Mouse (Mus musculus) midbrain, embryonic 16.5 days (tissue): ENCODE data around the gene Zfp987. TPM values are rescaled to one million over a fixed set of nuclear protein-coding genes. Genes with fewer than 3 reads are reported as not detected.
"Not testable (repeated sequence)": the region's sequence is repeated elsewhere in the genome, so short reads cannot be mapped to it uniquely, and the experiment has no call there.

ENCODE experiments used
- ATAC-seq: fragments of 200-750 bp; cut with Nextera tagmentation; 2 replicates; pipeline ENCODE4 v1.8.0; 2017; ENCODE audit warnings: moderate TSS enrichment
- H3K27ac ChIP-seq: fragments of 300-500 bp; sonication (generic); 2 replicates; pipeline ENCODE4 v1.5.1; 2014; ENCODE audit warnings: mild to moderate bottlenecking, low read length, mixed read lengths
- H3K27me3 ChIP-seq: fragments of 300-500 bp; sonication (generic); 2 replicates; pipeline ENCODE4 v1.6.1; 2014; ENCODE audit warnings: low read depth, low read length, mixed read lengths; ENCODE audit not compliant: control insufficient read depth, insufficient read depth
- H3K36me3 ChIP-seq: fragments of 300-500 bp; sonication (generic); 2 replicates; pipeline ENCODE4 v1.6.1; 2014; ENCODE audit warnings: mild to moderate bottlenecking, low read length, moderate library complexity, mixed read lengths; ENCODE audit not compliant: control insufficient read depth, insufficient read depth
- H3K4me1 ChIP-seq: fragments of 300-500 bp; sonication (generic); 2 replicates; pipeline ENCODE4 v1.6.1; 2014; ENCODE audit warnings: mild to moderate bottlenecking, low read length, mixed read lengths; ENCODE audit not compliant: control insufficient read depth, insufficient read depth
- H3K4me2 ChIP-seq: fragments of 300-500 bp; sonication (generic); 2 replicates; pipeline ENCODE4 v1.6.1; 2014; ENCODE audit warnings: mild to moderate bottlenecking, low read length, mixed read lengths
- H3K4me3 ChIP-seq: fragments of 300-500 bp; sonication (generic); 2 replicates; pipeline ENCODE4 v1.5.1; 2014; ENCODE audit warnings: low read depth, mild to moderate bottlenecking, low read length, moderate library complexity, mixed read lengths
- H3K9ac ChIP-seq: fragments of 300-500 bp; sonication (generic); 2 replicates; pipeline ENCODE4 v1.6.1; 2014; ENCODE audit warnings: low read depth, low read length, mixed read lengths
- H3K9me3 ChIP-seq: fragments of 300-500 bp; sonication (generic); replicated peaks from 2 replicates; pipeline ENCODE4 v1.6.1; 2014; ENCODE audit warnings: mild to moderate bottlenecking, low read length, mixed read lengths; ENCODE audit not compliant: control insufficient read depth, poor library complexity, severe bottlenecking
- WGBS: fragments of 180-500 bp; shearing (Covaris S2); extraction: QIAGEN DNeasy Blood & Tissue Kit; methylation state at CpG from one replicate; pipeline ENCODE4 v1.1.7; 2014; 5-methylcytosine and 5-hydroxymethylcytosine counted together
- polyA plus RNA-seq: library from polyadenylated mRNA; unstranded; fragments of >200 nt; fragmentation: Nextera tagmentation; extraction: Ambion mirVana; gene quantifications from 2 replicates; pipeline ENCODE4 v1.2.1, GENCODE M21; 2015

The Zfp987 gene
- polyA plus RNA-seq, 1 experiment from 2014 or later, result not detected

GRCm38 (mm10) chr4:146063001-146063400 lies 34.1 kb upstream of the Zfp987 start:
- H3K9ac ChIP-seq, H3K4me3 ChIP-seq, H3K27ac ChIP-seq, H3K4me1 ChIP-seq, ATAC-seq, H3K27me3 ChIP-seq, H3K36me3 ChIP-seq, H3K4me2 ChIP-seq: not testable (repeated sequence)
- 77% methylated on average over 6 of the region's 6 CpGs for WGBS
- H3K9me3 ChIP-seq, result peaks cover 33% of the 10 kb centered on the region

GRCm38 (mm10) chr4:146063621-146064020 lies 33.5 kb upstream of the Zfp987 start:
- H3K27me3 ChIP-seq, H3K4me2 ChIP-seq, H3K4me3 ChIP-seq, ATAC-seq, H3K4me1 ChIP-seq, H3K27ac ChIP-seq, H3K36me3 ChIP-seq, H3K9ac ChIP-seq: not testable (repeated sequence)
- peaks cover 33% of the 10 kb centered on the region for H3K9me3 ChIP-seq
- 89% methylated on average over 15 of the region's 15 CpGs for WGBS

GRCm38 (mm10) chr4:146064807-146065206 lies 32.3 kb upstream of the Zfp987 start:
- ATAC-seq, H3K9ac ChIP-seq, H3K4me2 ChIP-seq, H3K27ac ChIP-seq, H3K4me1 ChIP-seq, H3K4me3 ChIP-seq, H3K27me3 ChIP-seq, H3K36me3 ChIP-seq: not testable (repeated sequence)
- WGBS, result 76% methylated on average over 4 of the region's 5 CpGs
- H3K9me3 ChIP-seq, result peaks cover 24% of the 10 kb centered on the region

GRCm38 (mm10) chr4:146066932-146067580 lies 30.0 kb upstream of the Zfp987 start:
- H3K27me3 ChIP-seq, ATAC-seq, H3K9ac ChIP-seq, H3K4me1 ChIP-seq, H3K27ac ChIP-seq, H3K36me3 ChIP-seq, H3K4me3 ChIP-seq: not testable (repeated sequence)
- Histone ChIP-seq H3K4me2 (peak overlapping the region; percentile 30; the same call in 1 of the 2 replicates), H3K9me3 (peaks cover 18% of the 10 kb centered on the region)
- WGBS, result 49% methylated on average over 32 of the region's 45 CpGs

GRCm38 (mm10) chr4:146067594-146067993 lies 29.5 kb upstream of the Zfp987 start:
- ATAC-seq, H3K4me3 ChIP-seq: not testable (repeated sequence)
- H3K9me3 ChIP-seq, result peaks cover 18% of the 10 kb centered on the region

GRCm38 (mm10) chr4:146073264-146073663 lies 23.8 kb upstream of the Zfp987 start:
- not testable (repeated sequence) for H3K9ac ChIP-seq, H3K4me2 ChIP-seq, H3K27ac ChIP-seq, ATAC-seq, H3K9me3 ChIP-seq, H3K36me3 ChIP-seq, H3K4me1 ChIP-seq, H3K27me3 ChIP-seq, H3K4me3 ChIP-seq
- 85% methylated on average over 5 of the region's 7 CpGs for WGBS

More at GRCm38 (mm10) chr4:146067594-146067993, 29.5 kb upstream of the Zfp987 start:
- H3K27ac ChIP-seq, H3K4me1 ChIP-seq, H3K36me3 ChIP-seq, H3K27me3 ChIP-seq, H3K9ac ChIP-seq: not testable (repeated sequence)
- H3K4me2 ChIP-seq, result peak overlapping the region; percentile 30; the same call in 1 of the 2 replicates
- WGBS, result 24% methylated on average over 55 of the region's 55 CpGs

- 48% methylated on average over 3 of the region's 3 CpGs for WGBS
- H3K4me1 ChIP-seq, H3K27ac ChIP-seq, H3K36me3 ChIP-seq, H3K9me3 ChIP-seq, H3K4me3 ChIP-seq, H3K4me2 ChIP-seq, H3K27me3 ChIP-seq, H3K9ac ChIP-seq, ATAC-seq: not testable (repeated sequence)
Observed at GRCm38 (mm10) chr4:146101448-146101847, 4.3 kb downstream of the Zfp987 start.

GRCm38 (mm10) chr4:146156524-146156923 lies 59.4 kb downstream of the Zfp987 start, which contains the start of gene Zfp600:
Gene Zfp600, plus strand, starts transcription at chr4:146156824.
- no CpG with 5 or more reads among the region's 6 CpGs for WGBS
- H3K27me3 ChIP-seq, H3K4me2 ChIP-seq, H3K27ac ChIP-seq, H3K4me3 ChIP-seq, H3K36me3 ChIP-seq, H3K4me1 ChIP-seq, H3K9me3 ChIP-seq, ATAC-seq, H3K9ac ChIP-seq: not testable (repeated sequence)

GRCm38 (mm10) chr4:146162893-146163292 lies 65.8 kb downstream of the Zfp987 start:
- H3K4me2 ChIP-seq, H3K27me3 ChIP-seq, H3K9ac ChIP-seq, H3K4me1 ChIP-seq, ATAC-seq, H3K9me3 ChIP-seq, H3K36me3 ChIP-seq, H3K4me3 ChIP-seq, H3K27ac ChIP-seq: not testable (repeated sequence)
- 92% methylated on average over 2 of the region's 4 CpGs for WGBS
